Mouse (Mus musculus): ENCODE measurements around the gene Gm21834. TPM values are rescaled to one million over a fixed set of nuclear protein-coding genes. Genes with fewer than 3 reads are reported as not detected.
A peak's percentile ranks its signal among the peaks of the same experiment; 100 is the strongest.

The Gm21834 gene
- not detected in 2 replicates for polyA plus RNA-seq (2016; fragmentation: Nextera tagmentation; extraction: Ambion mirVana)

DNA sequence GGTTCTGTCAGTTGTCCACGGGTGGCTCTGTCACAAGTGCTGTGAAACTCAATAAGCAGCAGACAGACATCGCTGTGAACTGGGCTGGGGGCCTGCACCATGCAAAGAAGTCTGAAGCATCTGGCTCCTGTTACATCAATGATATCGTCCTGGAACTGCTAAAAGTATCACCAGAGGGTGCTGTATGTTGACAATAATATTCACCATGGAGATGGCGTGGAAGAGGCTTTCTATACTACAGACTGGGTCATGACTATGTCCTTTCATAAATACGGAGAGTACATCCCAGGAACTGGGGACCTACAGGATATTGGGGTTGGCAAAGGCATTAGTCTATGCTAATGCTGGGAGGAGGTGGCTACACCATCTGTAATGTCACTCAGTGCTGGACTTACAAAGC is at the start of gene Gm21834:
Gm21834 (minus strand) TSS at position 101 of the 400 bp plus-strand sequence.
- 85% methylated on average over 5 of the region's 5 CpGs for WGBS
- no peak within 1 kb of the TSS for H3K4me3 ChIP-seq
- H3K27ac ChIP-seq = no peak within 1 kb of the TSS
- ATAC-seq (ENCODE audit: low FRiP score) = no peak
- H3K9me3 ChIP-seq (replicated peaks) = no peaks in the 10 kb centered on the region
- no peaks in the 10 kb centered on the region for H3K27me3 ChIP-seq
- no peak within 1 kb of the TSS for H3K9ac ChIP-seq
- no peaks in the 10 kb centered on the region for H3K4me1 ChIP-seq
- no peaks in the 10 kb centered on the region for H3K36me3 ChIP-seq
- no peak within 1 kb of the TSS for H3K4me2 ChIP-seq (replicated peaks)

DNA sequence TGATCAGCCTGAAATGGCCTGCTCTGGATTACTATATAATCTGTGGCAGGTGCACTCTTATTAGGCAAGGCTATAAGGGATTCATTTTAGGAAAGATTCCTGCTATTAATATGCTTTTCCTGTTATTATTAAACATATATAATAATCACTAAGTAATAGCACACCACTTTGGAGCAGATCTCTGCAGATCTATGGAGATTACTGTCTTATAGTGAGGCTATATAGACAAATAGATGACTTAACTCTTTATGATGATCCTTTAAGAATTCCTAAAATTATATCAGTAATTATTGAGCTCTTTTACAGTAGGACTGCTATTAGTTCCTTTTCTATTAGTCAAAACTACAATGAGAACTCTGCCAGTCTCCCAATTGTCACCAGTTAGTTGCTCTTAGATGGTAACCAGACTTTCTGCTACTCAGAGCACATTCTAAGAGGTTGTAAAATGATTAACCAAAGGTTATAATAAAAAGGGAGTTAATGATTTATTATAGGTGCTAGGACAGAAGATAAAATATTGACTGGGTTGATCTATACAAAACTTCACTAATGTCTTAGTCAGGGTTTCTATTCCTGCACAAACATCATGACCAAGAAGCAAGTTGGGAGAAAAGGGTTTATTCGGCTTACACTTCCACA is 46.3 kb upstream of the Gm21834 start:
- Histone ChIP-seq H3K27me3 (no peaks in the 10 kb centered on the region), H3K27ac (no peak overlapping the region), H3K4me2 (replicated peaks) (no peak overlapping the region), H3K4me1 (no peaks in the 10 kb centered on the region), H3K36me3 (no peaks in the 10 kb centered on the region), H3K9ac (no peak overlapping the region), H3K4me3 (no peak overlapping the region), H3K9me3 (replicated peaks) (peaks cover 5% of the 10 kb centered on the region; the same call in 1 of the 2 replicates)
- no peak for ATAC-seq (ENCODE audit: low FRiP score)
- 84% methylated on average over 1 of the region's 1 CpGs for WGBS

DNA sequence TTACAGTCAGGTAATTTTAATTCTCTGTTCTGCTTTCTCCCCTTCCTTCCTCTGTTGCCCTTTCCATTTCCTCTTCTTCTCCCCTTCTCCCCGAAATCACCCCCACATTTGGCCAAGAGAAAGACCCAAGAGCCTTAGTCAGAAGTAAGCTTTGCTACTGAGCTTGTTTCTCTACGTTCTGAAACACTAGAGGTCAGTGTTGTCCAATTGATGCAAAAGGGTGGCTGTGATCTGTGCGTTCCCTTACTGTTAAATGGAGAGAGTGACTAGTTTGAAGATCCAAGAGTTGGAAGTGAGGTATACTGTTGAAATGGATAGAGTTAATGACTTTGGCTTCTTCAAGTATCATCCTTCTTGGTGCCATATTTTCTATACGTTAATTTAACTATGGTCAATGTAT is 28.9 kb upstream of the Gm21834 start:
- Histone ChIP-seq H3K9me3 (replicated peaks) (no peaks in the 10 kb centered on the region), H3K9ac (no peak overlapping the region), H3K27me3 (no peaks in the 10 kb centered on the region), H3K27ac (no peak overlapping the region), H3K4me3 (no peak overlapping the region), H3K4me1 (no peaks in the 10 kb centered on the region), H3K36me3 (no peaks in the 10 kb centered on the region), H3K4me2 (replicated peaks) (no peak overlapping the region)
- WGBS = 18% methylated on average over 4 of the region's 4 CpGs
- peak; percentile 48; the same call in 1 of the 2 replicates for ATAC-seq (ENCODE audit: low FRiP score)

DNA sequence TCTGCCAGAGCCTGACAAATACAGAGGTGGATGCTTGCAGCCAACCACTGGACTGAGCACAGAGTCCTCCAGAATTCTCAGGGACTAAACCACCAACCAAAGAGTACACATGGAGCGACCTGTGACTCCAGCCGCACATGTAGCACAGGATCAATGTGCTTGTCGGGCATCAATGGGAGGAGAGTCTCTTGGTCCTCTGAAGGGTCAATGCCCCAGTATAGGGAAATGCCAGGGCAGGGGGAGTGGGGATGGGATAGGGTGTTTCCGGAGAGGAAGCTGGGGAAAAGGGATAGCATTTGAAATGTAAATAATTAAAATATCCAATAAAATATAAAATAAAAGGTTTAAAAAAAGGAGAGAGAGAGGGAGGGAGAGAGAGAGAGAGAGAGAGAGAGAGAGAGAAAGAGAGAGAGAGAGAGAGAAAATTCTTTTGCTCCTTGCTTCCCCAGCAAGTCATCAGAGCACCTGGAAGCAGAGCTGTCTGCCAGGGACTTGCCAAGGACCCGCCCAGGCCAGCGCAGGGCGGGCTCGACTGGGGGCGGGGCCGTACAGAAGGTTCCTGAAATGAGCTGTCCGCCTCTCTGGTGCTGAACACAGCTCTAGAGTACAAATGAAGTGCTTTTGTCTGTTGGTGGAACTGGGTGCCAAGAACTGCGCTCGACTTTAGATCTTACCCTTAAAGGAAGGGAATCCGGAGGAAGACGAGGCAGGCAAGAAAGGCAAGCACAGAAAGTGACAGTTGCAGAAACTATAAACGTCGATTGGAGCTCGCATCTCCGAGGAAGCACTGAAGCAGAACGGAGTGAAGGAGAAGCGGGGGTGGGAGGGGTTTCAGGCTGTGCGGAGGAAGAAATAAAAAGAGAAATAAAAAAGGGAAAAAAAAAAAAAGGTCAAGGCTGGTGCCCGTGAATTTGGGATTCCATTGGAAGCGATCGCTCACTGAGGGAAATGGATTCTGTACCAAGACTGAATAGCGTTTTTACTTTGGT is 26.9 kb upstream of the Gm21834 start, which contains the start of gene Cntnap5c:
Cntnap5c (plus strand) TSS at position 949 of the 989 bp plus-strand sequence.
- ATAC-seq (ENCODE audit: low FRiP score) = peak; percentile 94
- H3K9ac ChIP-seq = no peak within 1 kb of the TSS

DNA sequence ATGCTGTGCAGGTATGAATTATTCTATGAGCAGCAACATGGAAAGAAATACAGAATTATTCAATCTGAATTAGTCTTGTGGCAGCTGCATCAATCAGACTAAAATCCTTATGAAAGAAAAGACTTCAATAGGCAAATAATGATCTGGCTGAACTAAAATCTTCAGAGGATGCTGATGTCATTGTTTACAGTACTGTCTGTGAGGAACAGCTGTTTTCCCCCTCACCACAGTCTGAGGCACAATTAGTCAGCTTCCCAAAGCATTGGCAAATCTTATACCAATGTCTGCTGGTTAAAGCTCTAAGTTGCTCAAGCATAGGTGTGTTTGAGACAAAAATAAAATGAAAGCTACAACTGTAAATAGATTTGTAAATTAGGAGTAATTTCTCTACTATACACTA is 25.3 kb upstream of the Gm21834 start:
- Histone ChIP-seq H3K4me2 (replicated peaks) (no peak overlapping the region), H3K9me3 (replicated peaks) (no peaks in the 10 kb centered on the region), H3K4me1 (no peaks in the 10 kb centered on the region), H3K27ac (no peak overlapping the region), H3K36me3 (no peaks in the 10 kb centered on the region), H3K27me3 (no peaks in the 10 kb centered on the region), H3K9ac (no peak overlapping the region), H3K4me3 (no peak overlapping the region)
- ATAC-seq (ENCODE audit: low FRiP score) = no peak

More for the DNA sequence above, 26.9 kb upstream of the Gm21834 start, which contains the start of gene Cntnap5c:
- Histone ChIP-seq H3K36me3 (no peaks in the 10 kb centered on the region), H3K27me3 (no peaks in the 10 kb centered on the region), H3K9me3 (replicated peaks) (no peaks in the 10 kb centered on the region), H3K4me2 (replicated peaks) (peak within 1 kb of the TSS; percentile 53), H3K27ac (no peak within 1 kb of the TSS), H3K4me3 (peak within 1 kb of the TSS; percentile 32), H3K4me1 (no peaks in the 10 kb centered on the region)
- WGBS = 20% methylated on average over 26 of the region's 26 CpGs

DNA sequence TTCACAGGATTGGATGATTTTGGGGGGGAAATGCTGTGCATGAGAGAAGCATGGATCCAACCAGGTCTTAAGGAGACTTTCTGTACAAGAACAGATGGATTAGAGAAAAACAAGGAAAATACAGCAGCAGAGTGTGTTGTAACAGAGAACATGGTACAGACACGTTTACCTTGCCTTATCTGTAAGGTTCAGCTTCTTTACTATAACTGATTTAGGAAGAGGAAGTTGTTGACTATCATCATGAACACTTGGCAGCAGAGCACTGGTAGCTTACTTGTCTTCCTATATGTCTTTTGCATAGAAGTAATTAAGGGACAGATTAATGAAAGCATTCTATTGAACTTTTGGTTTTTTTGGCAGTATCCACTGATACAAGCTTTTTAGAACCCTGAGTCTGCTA is 16.0 kb upstream of the Gm21834 start:
- no peaks in the 10 kb centered on the region for H3K36me3 ChIP-seq
- H3K4me1 ChIP-seq = no peaks in the 10 kb centered on the region
- H3K4me2 ChIP-seq (replicated peaks) = no peak overlapping the region
- no peak overlapping the region for H3K27ac ChIP-seq
- no peak for ATAC-seq (ENCODE audit: low FRiP score)
- H3K4me3 ChIP-seq = no peak overlapping the region
- H3K27me3 ChIP-seq = no peaks in the 10 kb centered on the region
- H3K9ac ChIP-seq = no peak overlapping the region
- WGBS = 73% methylated on average over 1 of the region's 1 CpGs
- H3K9me3 ChIP-seq (replicated peaks) = no peaks in the 10 kb centered on the region

DNA sequence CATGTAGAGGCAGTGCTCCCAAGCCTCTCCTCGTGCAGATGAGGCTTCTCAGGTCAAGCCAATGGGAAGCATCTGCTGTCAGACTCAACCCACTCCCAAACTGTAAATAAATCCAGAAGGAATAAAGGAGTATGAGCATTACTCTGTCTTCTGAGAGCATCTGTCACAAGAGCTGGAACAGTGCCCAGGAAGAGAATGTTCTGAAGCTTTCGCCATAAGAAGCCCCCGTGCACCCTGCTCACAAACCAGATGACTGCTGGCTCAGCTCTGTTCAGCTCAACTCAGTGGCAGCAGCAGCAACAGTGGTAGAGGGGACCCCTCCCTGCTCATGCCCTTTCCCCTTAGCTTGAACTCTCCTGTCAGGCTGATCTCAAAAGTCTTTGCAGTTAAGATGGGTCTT is 47.2 kb downstream of the Gm21834 start:
- no peak overlapping the region for H3K4me2 ChIP-seq (replicated peaks)
- WGBS = 71% methylated on average over 3 of the region's 3 CpGs
- ATAC-seq (ENCODE audit: low FRiP score) = no peak
- no peaks in the 10 kb centered on the region for H3K36me3 ChIP-seq
- H3K27me3 ChIP-seq = no peaks in the 10 kb centered on the region
- no peak overlapping the region for H3K4me3 ChIP-seq
- no peak overlapping the region for H3K9ac ChIP-seq
- no peaks in the 10 kb centered on the region for H3K4me1 ChIP-seq
- H3K27ac ChIP-seq = no peak overlapping the region
- no peaks in the 10 kb centered on the region; the same call in 1 of the 2 replicates for H3K9me3 ChIP-seq (replicated peaks)

Other genes starting within 250 kb of the Gm21834 start
- not detected in 2 replicates for gene Vmn2r120, start 196.7 kb downstream of the Gm21834 start, polyA plus RNA-seq (2016; fragmentation: Nextera tagmentation; extraction: Ambion mirVana)
- gene Cntnap5c, start 27.4 kb upstream of the Gm21834 start, polyA plus RNA-seq (2016; fragmentation: Nextera tagmentation; extraction: Ambion mirVana) = 0.23 and 0.37 TPM in 2 replicates

Data from hindbrain, embryonic 12.5 days (tissue).